Mouse (Mus musculus) midbrain, embryonic 15.5 days (tissue): ENCODE measurements around the gene Mpzl1. TPM values are rescaled to one million over a fixed set of nuclear protein-coding genes. Genes with fewer than 3 reads are reported as not detected.
"Not testable (repeated sequence)": the region's sequence is repeated elsewhere in the genome, so short reads cannot be mapped to it uniquely, and the experiment has no call there.

Experiments
- ATAC-seq: fragments of 200-750 bp; cut with Nextera tagmentation; replicated peaks from 2 replicates; pipeline ENCODE4 v1.8.0; 2017; ENCODE audit warnings: moderate TSS enrichment
- H3K27ac ChIP-seq: fragments of 300-500 bp; sonication (generic); 2 replicates; pipeline ENCODE4 v1.5.1; 2015; ENCODE audit warnings: mild to moderate bottlenecking, inconsistent platforms
- H3K27me3 ChIP-seq: fragments of 300-500 bp; sonication (generic); replicated peaks from 2 replicates; pipeline ENCODE4 v1.6.1; 2015; ENCODE audit warnings: inconsistent platforms
- H3K36me3 ChIP-seq: fragments of 300-500 bp; sonication (generic); replicated peaks from 2 replicates; pipeline ENCODE4 v1.6.1; 2015; ENCODE audit warnings: inconsistent platforms
- H3K4me1 ChIP-seq: fragments of 300-500 bp; sonication (generic); 2 replicates; pipeline ENCODE4 v1.6.1; 2015; ENCODE audit warnings: inconsistent platforms
- H3K4me2 ChIP-seq: fragments of 300-500 bp; sonication (generic); 2 replicates; pipeline ENCODE4 v1.6.1; 2015; ENCODE audit warnings: inconsistent platforms, mild to moderate bottlenecking, moderate library complexity
- H3K4me3 ChIP-seq: fragments of 300-500 bp; sonication (generic); 2 replicates; pipeline ENCODE4 v1.5.1; 2015; ENCODE audit warnings: mild to moderate bottlenecking, inconsistent platforms
- H3K9ac ChIP-seq: fragments of 300-500 bp; sonication (generic); 2 replicates; pipeline ENCODE4 v1.6.1; 2015; ENCODE audit warnings: mild to moderate bottlenecking, inconsistent platforms
- H3K9me3 ChIP-seq: fragments of 300-500 bp; sonication (generic); 2 replicates; pipeline ENCODE4 v1.6.1; 2016; ENCODE audit warnings: inconsistent platforms
- WGBS: fragments of 180-500 bp; shearing (Covaris S2); methylation state at CpG from one replicate; pipeline ENCODE4 v1.1.7; 2015; ENCODE audit warnings: mixed read lengths; 5-methylcytosine and 5-hydroxymethylcytosine counted together
- polyA plus RNA-seq: library from polyadenylated mRNA; unstranded; fragments of >200 nt; fragmentation: Nextera tagmentation; extraction: Ambion mirVana; gene quantifications from 2 replicates; pipeline ENCODE4 v1.2.1, GENCODE M21; 2015

The Mpzl1 gene
- 156 and 168 TPM in 2 replicates for polyA plus RNA-seq

GRCm38 (mm10) chr1:165634151-165634884 lies at the start of gene Mpzl1:
Gene Mpzl1, minus strand, starts transcription at chr1:165634538.
- H3K4me3 ChIP-seq: peak within 1 kb of the TSS; percentile 93
- peak within 1 kb of the TSS; percentile 78 for H3K4me2 ChIP-seq
- H3K9ac ChIP-seq: peak within 1 kb of the TSS; percentile 89
- WGBS: under 1% methylated on average over 69 of the region's 73 CpGs
- H3K9me3 ChIP-seq: no peaks in the 10 kb centered on the region
- H3K36me3 ChIP-seq: no peaks in the 10 kb centered on the region
- H3K27me3 ChIP-seq: no peaks in the 10 kb centered on the region
- H3K4me1 ChIP-seq: peaks cover 42% of the 10 kb centered on the region
- peak; percentile 99 for ATAC-seq
- peak within 1 kb of the TSS; percentile 97 for H3K27ac ChIP-seq

GRCm38 (mm10) chr1:165682056-165682853 lies 47.9 kb upstream of the Mpzl1 start:
- H3K27ac ChIP-seq: no peak overlapping the region
- 82% methylated on average over 18 of the region's 18 CpGs for WGBS

GRCm38 (mm10) chr1:165681045-165681794 lies 46.9 kb upstream of the Mpzl1 start:
- no peak for ATAC-seq
- no peak overlapping the region for H3K27ac ChIP-seq
- H3K9ac ChIP-seq: no peak overlapping the region
- no peak overlapping the region for H3K4me3 ChIP-seq
- no peaks in the 10 kb centered on the region for H3K27me3 ChIP-seq
- H3K4me1 ChIP-seq: no peaks in the 10 kb centered on the region
- no peaks in the 10 kb centered on the region for H3K9me3 ChIP-seq
- WGBS: 70% methylated on average over 13 of the region's 13 CpGs
- H3K36me3 ChIP-seq: no peaks in the 10 kb centered on the region
- H3K4me2 ChIP-seq: no peak overlapping the region

More at GRCm38 (mm10) chr1:165682056-165682853, 47.9 kb upstream of the Mpzl1 start:
- no peak overlapping the region for H3K9ac ChIP-seq
- H3K4me2 ChIP-seq: no peak overlapping the region
- H3K27me3 ChIP-seq: no peaks in the 10 kb centered on the region
- no peaks in the 10 kb centered on the region for H3K4me1 ChIP-seq
- no peak for ATAC-seq
- H3K4me3 ChIP-seq: no peak overlapping the region
- H3K9me3 ChIP-seq: no peaks in the 10 kb centered on the region
- no peaks in the 10 kb centered on the region for H3K36me3 ChIP-seq

- not testable (repeated sequence) for H3K9me3 ChIP-seq, H3K4me3 ChIP-seq, ATAC-seq, H3K9ac ChIP-seq, H3K36me3 ChIP-seq, H3K4me1 ChIP-seq, H3K27ac ChIP-seq, H3K27me3 ChIP-seq, H3K4me2 ChIP-seq
These were observed 45.7 kb upstream of the Mpzl1 start for GRCm38 (mm10) chr1:165680086-165680485.

GRCm38 (mm10) chr1:165679618-165679997 lies 45.3 kb upstream of the Mpzl1 start:
- H3K36me3 ChIP-seq: no peaks in the 10 kb centered on the region
- H3K4me1 ChIP-seq: no peaks in the 10 kb centered on the region
- H3K27ac ChIP-seq: no peak overlapping the region
- WGBS: 34% methylated on average over 3 of the region's 3 CpGs
- no peaks in the 10 kb centered on the region for H3K27me3 ChIP-seq
- H3K9me3 ChIP-seq: no peaks in the 10 kb centered on the region
- H3K4me2 ChIP-seq: no peak overlapping the region
- no peak overlapping the region for H3K4me3 ChIP-seq
- no peak for ATAC-seq
- H3K9ac ChIP-seq: no peak overlapping the region

- Histone ChIP-seq H3K27ac (no peak overlapping the region), H3K9me3 (no peaks in the 10 kb centered on the region), H3K27me3 (no peaks in the 10 kb centered on the region), H3K4me1 (no peaks in the 10 kb centered on the region), H3K4me2 (no peak overlapping the region), H3K36me3 (no peaks in the 10 kb centered on the region), H3K4me3 (no peak overlapping the region), H3K9ac (no peak overlapping the region)
- WGBS: 61% methylated on average over 15 of the region's 15 CpGs
- ATAC-seq: no peak
These were observed 44.7 kb upstream of the Mpzl1 start for GRCm38 (mm10) chr1:165678861-165679617.

GRCm38 (mm10) chr1:165677558-165677957 lies 43.2 kb upstream of the Mpzl1 start:
- no peaks in the 10 kb centered on the region for H3K36me3 ChIP-seq
- no peak for ATAC-seq
- H3K4me2 ChIP-seq: no peak overlapping the region
- 56% methylated on average over 4 of the region's 4 CpGs for WGBS
- H3K27ac ChIP-seq: no peak overlapping the region
- no peaks in the 10 kb centered on the region for H3K27me3 ChIP-seq
- H3K4me3 ChIP-seq: no peak overlapping the region
- H3K9me3 ChIP-seq: no peaks in the 10 kb centered on the region
- H3K9ac ChIP-seq: no peak overlapping the region
- no peaks in the 10 kb centered on the region for H3K4me1 ChIP-seq

GRCm38 (mm10) chr1:165676993-165677392 lies 42.7 kb upstream of the Mpzl1 start:
- 73% methylated on average over 3 of the region's 3 CpGs for WGBS

GRCm38 (mm10) chr1:165675167-165675566 lies 40.8 kb upstream of the Mpzl1 start:
- 94% methylated on average over 9 of the region's 9 CpGs for WGBS
- H3K4me3 ChIP-seq: no peak overlapping the region
- no peak for ATAC-seq

More at GRCm38 (mm10) chr1:165676993-165677392, 42.7 kb upstream of the Mpzl1 start:
- no peaks in the 10 kb centered on the region for H3K27me3 ChIP-seq
- no peaks in the 10 kb centered on the region for H3K9me3 ChIP-seq
- ATAC-seq: no peak
- H3K4me3 ChIP-seq: no peak overlapping the region
- no peak overlapping the region for H3K27ac ChIP-seq
- H3K36me3 ChIP-seq: no peaks in the 10 kb centered on the region
- no peak overlapping the region for H3K9ac ChIP-seq
- H3K4me1 ChIP-seq: no peaks in the 10 kb centered on the region
- no peak overlapping the region for H3K4me2 ChIP-seq

GRCm38 (mm10) chr1:165672355-165672754 lies 38.0 kb upstream of the Mpzl1 start:
- Histone ChIP-seq H3K4me2 (no peak overlapping the region), H3K27me3 (no peaks in the 10 kb centered on the region), H3K9ac (no peak overlapping the region), H3K36me3 (no peaks in the 10 kb centered on the region), H3K9me3 (no peaks in the 10 kb centered on the region), H3K4me3 (no peak overlapping the region), H3K4me1 (no peaks in the 10 kb centered on the region), H3K27ac (no peak overlapping the region)
- no peak for ATAC-seq
- WGBS: 78% methylated on average over 9 of the region's 9 CpGs

More at GRCm38 (mm10) chr1:165675167-165675566, 40.8 kb upstream of the Mpzl1 start:
- Histone ChIP-seq H3K4me2 (no peak overlapping the region), H3K36me3 (no peaks in the 10 kb centered on the region), H3K27me3 (no peaks in the 10 kb centered on the region), H3K9ac (no peak overlapping the region), H3K4me1 (no peaks in the 10 kb centered on the region), H3K9me3 (no peaks in the 10 kb centered on the region), H3K27ac (no peak overlapping the region)

- Histone ChIP-seq H3K27ac (no peak overlapping the region), H3K4me3 (no peak overlapping the region), H3K4me2 (no peak overlapping the region), H3K36me3 (no peaks in the 10 kb centered on the region), H3K9ac (no peak overlapping the region), H3K4me1 (no peaks in the 10 kb centered on the region), H3K27me3 (no peaks in the 10 kb centered on the region), H3K9me3 (no peaks in the 10 kb centered on the region)
- 82% methylated on average over 6 of the region's 6 CpGs for WGBS
- ATAC-seq: no peak
These were observed 35.7 kb upstream of the Mpzl1 start for GRCm38 (mm10) chr1:165670056-165670455.
